In the genomic region with DNA sequence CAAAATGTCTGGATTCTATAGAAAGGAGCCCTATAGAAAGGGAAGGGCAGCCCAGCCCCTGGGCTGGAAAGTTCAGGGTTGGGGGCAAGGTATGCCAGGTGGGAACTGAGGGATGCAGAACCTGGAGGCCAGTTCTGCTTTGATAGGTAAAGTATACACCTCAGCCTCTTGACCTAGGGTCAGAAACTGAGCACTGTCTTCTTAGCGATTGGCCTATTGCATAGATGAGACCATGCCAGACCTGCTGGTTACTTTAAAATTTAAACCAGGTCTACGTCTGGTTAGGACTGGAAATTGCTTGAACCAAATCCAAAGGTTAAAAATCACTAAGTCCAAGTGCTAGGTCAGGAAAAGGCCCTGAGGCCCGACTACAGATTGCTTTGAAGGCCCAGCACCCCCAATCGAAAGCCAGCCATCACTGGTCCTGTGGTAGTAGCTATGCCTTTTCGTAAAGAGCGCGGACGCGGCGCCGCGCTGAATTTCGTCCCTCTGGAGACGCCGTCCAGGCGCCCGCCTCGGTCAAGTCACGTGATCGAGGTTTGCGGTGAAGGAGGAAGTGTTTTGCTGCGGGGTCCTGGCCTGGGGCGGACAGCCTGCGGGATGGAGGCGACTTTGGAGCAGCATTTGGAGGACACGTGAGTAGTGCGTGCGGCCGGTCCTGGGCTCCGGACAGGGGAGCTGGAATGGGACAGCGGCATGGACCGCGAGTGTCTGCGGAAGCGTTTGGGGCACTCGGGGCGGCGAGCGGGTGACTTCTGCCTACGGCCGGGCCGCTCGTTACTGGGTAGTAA, we compare ENCODE assay signal across 8 mouse cellular contexts. TPM values are rescaled to one million over a fixed set of nuclear protein-coding genes. Genes with fewer than 3 reads are reported as not detected.
DNase-seq lines count a peak whose midpoint lies in the region; ATAC-seq and TF ChIP-seq lines count a peak whose summit lies in the region.

Gene Lamtor5 (plus strand): TSS at position 380 of the 791 bp plus-strand sequence.

- no peaks in the 10 kb centered on the region for H3K9me3 ChIP-seq in MEL (replicated peaks; ENCODE audit: insufficient read depth, low read length)
- no peaks in the 10 kb centered on the region for H3K9me3 ChIP-seq in lung, embryonic 16.5 days (ENCODE audit: control insufficient read depth, low read length)

- no peak for TF ChIP-seq CTCF in MEL (IDR thresholded peaks at IDR 0.05 in 2 of 3, conservative IDR thresholded peaks at IDR 0.05 in 1 of 3; ENCODE audit: control insufficient read depth in 1 of 3, insufficient read depth in 1 of 3, low read depth in 2 of 3, low read length in 3 of 3, poor library complexity in 1 of 3, severe bottlenecking in 1 of 3)
- TF ChIP-seq CTCF in cerebellum, adult 2 months (IDR thresholded peaks at IDR 0.05; ENCODE audit: borderline replicate concordance, insufficient read depth, low read depth, low read length), result no peak

- peak within 1 kb of the TSS; percentile 77 for H3K4me2 ChIP-seq in lung, embryonic 16.5 days (ENCODE audit: low read depth, low read length)

- H3K4me3 ChIP-seq in MEL (ENCODE audit: control insufficient read depth in 1 of 2, insufficient read depth in 1 of 2, low read depth in 2 of 2, low read length in 2 of 2), result peak within 1 kb of the TSS; percentile 66 to 68
- peak within 1 kb of the TSS; percentile 64 for H3K4me3 ChIP-seq in cerebellum, adult 2 months (replicated peaks; ENCODE audit: insufficient read depth, low read depth, low read length)
- H3K4me3 ChIP-seq in lung, embryonic 16.5 days (ENCODE audit: low read length), result peak within 1 kb of the TSS; percentile 82

- DNase-seq in MEL (ENCODE audit: low read depth, low spot score), result peak; percentile 93
- DNase-seq in cerebellum, adult 2 months, result peak; percentile 92 to 95
- DNase-seq in forelimb bud, embryonic 11.5 days (ENCODE audit: low read depth, low spot score), result peak; percentile 91
- peak; percentile 83 for DNase-seq in layer of hippocampus, adult 9-10 months (ENCODE audit: low spot score)
- DNase-seq in ovary, postnatal 10 days (ENCODE audit: low spot score), result peak; percentile 82
- peak; percentile 85 to 88 for DNase-seq in thymus, postnatal 10 days (ENCODE audit: low spot score in 2 of 2)

- WGBS in cerebellum, adult 2 months, result 2% methylated on average over 43 of the region's 43 CpGs
- 1% methylated on average over 43 of the region's 43 CpGs for WGBS in lung, embryonic 16.5 days

- H3K9ac ChIP-seq in MEL (ENCODE audit: control insufficient read depth, low read depth, low read length, poor library complexity, severe bottlenecking), result peak within 1 kb of the TSS; percentile 63
- peak within 1 kb of the TSS; percentile 81 for H3K9ac ChIP-seq in lung, embryonic 16.5 days (ENCODE audit: low read length)

- no peaks in the 10 kb centered on the region for H3K27me3 ChIP-seq in MEL (ENCODE audit: control insufficient read depth in 1 of 2, insufficient read depth in 2 of 2, low read length in 2 of 2)
- no peaks in the 10 kb centered on the region for H3K27me3 ChIP-seq in cerebellum, adult 2 months (ENCODE audit: control insufficient read depth, insufficient read depth, low read length)
- no peaks in the 10 kb centered on the region for H3K27me3 ChIP-seq in lung, embryonic 16.5 days (ENCODE audit: control insufficient read depth, insufficient read depth, low read depth, low read length)

- TF ChIP-seq POLR2A in MEL (IDR thresholded peaks at IDR 0.05; ENCODE audit: control insufficient read depth in 1 of 2, insufficient read depth in 1 of 2, low read depth in 1 of 2, low read length in 2 of 2, poor library complexity in 1 of 2), result peak; percentile 59 to 69; a peak in 2 of 4 replicates
- TF ChIP-seq POLR2A in cerebellum, adult 2 months (IDR thresholded peaks at IDR 0.05; ENCODE audit: borderline replicate concordance, insufficient read depth, low read length), result peak; percentile 77; the same call in 1 of the 2 replicates

- H3K4me1 ChIP-seq in MEL (ENCODE audit: control insufficient read depth in 1 of 2, insufficient read depth in 2 of 2, low read length in 2 of 2), result peaks cover 0 to 4% of the 10 kb centered on the region in 2 experiments; a peak in 2 of 4 replicates
- no peaks in the 10 kb centered on the region; the same call in 1 of the 2 replicates for H3K4me1 ChIP-seq in cerebellum, adult 2 months (ENCODE audit: control insufficient read depth, insufficient read depth, low read length)
- H3K4me1 ChIP-seq in lung, embryonic 16.5 days (replicated peaks; ENCODE audit: control insufficient read depth, insufficient read depth, low read length), result peaks cover 8% of the 10 kb centered on the region; the same call in 1 of the 2 replicates

- no peak for TF ChIP-seq EP300 in MEL (IDR thresholded peaks at IDR 0.05; ENCODE audit: low read depth in 1 of 2, low read length in 2 of 2)

- ATAC-seq in hematopoietic stem cell, adult 5-6 weeks (replicated peaks in 1 of 2; ENCODE audit: insufficient read depth in 1 of 2, low FRiP score in 2 of 2, low TSS enrichment in 1 of 2, low read depth in 1 of 2, poor library complexity in 2 of 2, severe bottlenecking in 2 of 2), result peak; percentile 86 to 91
- peak; percentile 91 for ATAC-seq in lung, embryonic 16.5 days (ENCODE audit: low read depth)

- TF ChIP-seq RAD21 in MEL (IDR thresholded peaks at IDR 0.05; ENCODE audit: low read depth, low read length), result no peak

- H3K79me2 ChIP-seq in MEL (ENCODE audit: control insufficient read depth, insufficient read depth, low read length, poor library complexity), result peaks cover 10% of the 10 kb centered on the region

- H3K27ac ChIP-seq in MEL (ENCODE audit: control insufficient read depth, low read depth, low read length), result no peak within 1 kb of the TSS
- no peak within 1 kb of the TSS for H3K27ac ChIP-seq in cerebellum, adult 2 months (ENCODE audit: insufficient read depth, low read length)
- no peak within 1 kb of the TSS for H3K27ac ChIP-seq in lung, embryonic 16.5 days (ENCODE audit: low read length)

- H3K36me3 ChIP-seq in MEL (ENCODE audit: control insufficient read depth in 1 of 2, insufficient read depth in 2 of 2, low read length in 2 of 2), result peaks cover 0 to 6% of the 10 kb centered on the region in 2 experiments; a peak in 2 of 4 replicates
- peaks cover 7% of the 10 kb centered on the region for H3K36me3 ChIP-seq in lung, embryonic 16.5 days (ENCODE audit: control insufficient read depth, insufficient read depth, low read length)

TF ChIP-seq in MEL, 35 proteins besides CTCF, POLR2A, EP300 and RAD21 (continues in another document):
- TF ChIP-seq TCF12 (IDR thresholded peaks at IDR 0.05; ENCODE audit: low read depth, low read length) (no peak), NRF1 (IDR thresholded peaks at IDR 0.05; ENCODE audit: insufficient read depth, low read depth, low read length, poor library complexity, severe bottlenecking) (no peak), ELF1 (IDR thresholded peaks at IDR 0.05; ENCODE audit: low read depth, low read length) (peak; percentile 96), MYB (IDR thresholded peaks at IDR 0.05; ENCODE audit: low read depth, low read length) (no peak), SIN3A (IDR thresholded peaks at IDR 0.05; ENCODE audit: low read length) (peak; percentile 95), JUND (IDR thresholded peaks at IDR 0.05; ENCODE audit: low read depth, low read length) (no peak), USF1 (IDR thresholded peaks at IDR 0.05; ENCODE audit: low read depth, low read length) (peak; percentile 98), GABPA (IDR thresholded peaks at IDR 0.05; ENCODE audit: low read depth, low read length) (no peak), RCOR1 (IDR thresholded peaks at IDR 0.05; ENCODE audit: low read depth, low read length) (no peak), SMC3 (IDR thresholded peaks at IDR 0.05; ENCODE audit: low read depth, low read length) (no peak), KAT2A (conservative IDR thresholded peaks at IDR 0.05; ENCODE audit: low read depth, low read length) (peak; percentile 59; the same call in 1 of the 2 replicates), HCFC1 (IDR thresholded peaks at IDR 0.05; ENCODE audit: low read depth, low read length) (peak; percentile 91), ZNF384 (IDR thresholded peaks at IDR 0.05; ENCODE audit: low read depth, low read length) (no peak), ZMIZ1 (IDR thresholded peaks at IDR 0.05; ENCODE audit: low read depth, low read length) (no peak), CHD2 (IDR thresholded peaks at IDR 0.05; ENCODE audit: low read length) (no peak), ZKSCAN1 (IDR thresholded peaks at IDR 0.05; ENCODE audit: low read depth, low read length) (no peak), TBP (IDR thresholded peaks at IDR 0.05; ENCODE audit: low read depth, low read length) (peak; percentile 62; the same call in 1 of the 2 replicates), POLR2AphosphoS2 (IDR thresholded peaks at IDR 0.05; ENCODE audit: low read length) (peak; percentile 75), NELFE (IDR thresholded peaks at IDR 0.05; ENCODE audit: low read depth, low read length) (peak; percentile 58), MAX (IDR thresholded peaks at IDR 0.05; ENCODE audit: low read length) (peak; percentile 79), USF2 (IDR thresholded peaks at IDR 0.05; ENCODE audit: borderline replicate concordance in 1 of 2, insufficient read depth in 1 of 2, low read depth in 1 of 2, low read length in 2 of 2) (peak; percentile 71 to 85; a peak in 3 of 4 replicates), MEF2A (IDR thresholded peaks at IDR 0.05; ENCODE audit: extremely low read depth, insufficient replicate concordance, low read depth, low read length, poor library complexity, severe bottlenecking) (no peak), MYC (IDR thresholded peaks at IDR 0.05; ENCODE audit: low read depth, low read length) (no peak), BHLHE40 (IDR thresholded peaks at IDR 0.05; ENCODE audit: borderline replicate concordance, low read depth, low read length) (peak; percentile 81), TAL1 (IDR thresholded peaks at IDR 0.05; ENCODE audit: low read length) (no peak), ZC3H11A (IDR thresholded peaks at IDR 0.05; ENCODE audit: low read depth, low read length) (no peak), MAZ (IDR thresholded peaks at IDR 0.05; ENCODE audit: low read depth, low read length) (no peak), UBTF (IDR thresholded peaks at IDR 0.05; ENCODE audit: borderline replicate concordance, insufficient read depth, low read depth, low read length) (no peak), E2F4 (IDR thresholded peaks at IDR 0.05; ENCODE audit: borderline replicate concordance, low read depth, low read length) (no peak; the same call in 1 of the 2 replicates), MAFK (IDR thresholded peaks at IDR 0.05; ENCODE audit: borderline replicate concordance, low read depth, low read length) (no peak)

RNA-seq across cellular contexts. Expression of gene Lamtor5, which starts in this region (rescaled TPM):
- total RNA-seq in MEL (2012; rRNA removed), result 129 TPM in 2 replicates
- polyA plus RNA-seq in MEL (2012; ENCODE audit: insufficient read depth in 1 of 2, insufficient read length in 2 of 2, low read depth in 1 of 2, low replicate concordance in 2 of 2, missing spikeins in 1 of 2), result 100 to 1,000 TPM; 104 to 170 TPM
- polyA plus RNA-seq in cerebellum, adult 2 months (2012; rRNA removed), result 153 and 162 TPM in 2 replicates
- 43.8 and 51.2 TPM in 2 replicates for total RNA-seq in hematopoietic stem cell, adult 5-6 weeks (2017)
- 189 and 196 TPM in 2 replicates for polyA plus RNA-seq in lung, embryonic 16.5 days (2015; fragmentation: Nextera tagmentation; extraction: Ambion mirVana)
